In the genomic region with DNA sequence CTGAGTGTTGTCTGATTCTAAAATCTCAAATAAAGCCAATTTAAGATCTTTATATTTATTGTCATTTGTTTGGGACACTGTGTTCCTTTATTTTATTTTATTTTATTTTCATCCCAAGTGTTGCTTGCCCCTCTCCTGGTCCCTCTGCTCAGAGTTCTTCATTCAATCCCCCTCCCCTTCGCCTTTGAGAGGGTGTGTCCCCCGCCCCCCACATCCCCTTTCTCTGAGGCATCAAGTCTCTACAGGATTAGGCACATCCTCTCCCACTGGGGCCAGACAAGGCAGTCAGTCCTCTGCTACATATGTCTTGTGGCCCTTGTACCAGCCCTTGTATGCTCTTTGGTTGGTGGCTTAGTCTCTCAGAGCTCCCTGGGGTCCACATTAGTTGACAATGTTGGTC, we compare ENCODE assay signal across 16 mouse cellular contexts.
"Had no signal": no experiment of that assay in that cellular context is flagged by ENCODE, and none has a peak within 500 bp of the region (broad histone marks: within the 10 kb centered on the region; RNA-seq: fewer than 3 reads in every experiment).

No protein-coding gene starts in this region.

- ATAC-seq: intestine, embryonic 16.5 days; liver, postnatal 0 days; midbrain, embryonic 15.5 days had no signal

- H3K4me1 ChIP-seq: midbrain, embryonic 12.5 days; midbrain, embryonic 15.5 days; neural tube, embryonic 13.5 days had no signal

- H3K9me3 ChIP-seq: limb, embryonic 15.5 days; midbrain, embryonic 12.5 days; midbrain, embryonic 15.5 days; neural tube, embryonic 13.5 days; stomach, embryonic 15.5 days had no signal

- H3K4me3 ChIP-seq: limb, embryonic 15.5 days; midbrain, embryonic 12.5 days; midbrain, embryonic 15.5 days; myocyte; neural tube, embryonic 13.5 days; stomach, embryonic 15.5 days had no signal

- H3K4me2 ChIP-seq: limb, embryonic 15.5 days; liver, embryonic 11.5 days; lung, embryonic 14.5 days; midbrain, embryonic 12.5 days; midbrain, embryonic 15.5 days; neural tube, embryonic 13.5 days; stomach, embryonic 15.5 days had no signal

- H3K27ac ChIP-seq: limb, embryonic 15.5 days; liver, embryonic 14.5 days; midbrain, embryonic 12.5 days; midbrain, embryonic 15.5 days; neural tube, embryonic 13.5 days; stomach, embryonic 15.5 days had no signal

- H3K36me3 ChIP-seq: limb, embryonic 15.5 days; midbrain, embryonic 12.5 days; midbrain, embryonic 15.5 days; neural tube, embryonic 13.5 days; stomach, embryonic 15.5 days had no signal

- H3K9ac ChIP-seq: limb, embryonic 15.5 days; liver, embryonic 14.5 days; liver, postnatal 0 days; lung, embryonic 14.5 days; midbrain, embryonic 12.5 days; midbrain, embryonic 15.5 days; neural tube, embryonic 13.5 days; stomach, embryonic 15.5 days had no signal

- H3K27me3 ChIP-seq: limb, embryonic 15.5 days; midbrain, embryonic 12.5 days; midbrain, embryonic 15.5 days; neural tube, embryonic 13.5 days; stomach, embryonic 15.5 days had no signal

- DNase-seq: kidney, adult 18-20 months; kidney, postnatal 4 days; left cerebral cortex, postnatal 4 days; liver, postnatal 0 days; lung, embryonic 14.5 days; right cerebral cortex, postnatal 4 days; thymus, postnatal 25 days had no signal
